Mouse (Mus musculus) spleen, adult 2 months (tissue): Measurements from ENCODE around the gene Coro1c.
A peak's percentile ranks its signal among the peaks of the same experiment; 100 is the strongest.

Experiments used
- CTCF ChIP-seq: fragments of 200-500 bp; IDR thresholded peaks from 2 replicates; pipeline ENCODE4 v1.5.1; 2011; ENCODE audit warnings: mild to moderate bottlenecking, inconsistent platforms; ENCODE audit not compliant: insufficient read depth, insufficient read length, insufficient replicate concordance; ENCODE audit errors: extremely low read depth
- POLR2A ChIP-seq: fragments of 200-500 bp; IDR thresholded peaks from 2 replicates; pipeline ENCODE4 v1.6.1; 2011; ENCODE audit warnings: low read depth, low read length, inconsistent platforms

DNA sequence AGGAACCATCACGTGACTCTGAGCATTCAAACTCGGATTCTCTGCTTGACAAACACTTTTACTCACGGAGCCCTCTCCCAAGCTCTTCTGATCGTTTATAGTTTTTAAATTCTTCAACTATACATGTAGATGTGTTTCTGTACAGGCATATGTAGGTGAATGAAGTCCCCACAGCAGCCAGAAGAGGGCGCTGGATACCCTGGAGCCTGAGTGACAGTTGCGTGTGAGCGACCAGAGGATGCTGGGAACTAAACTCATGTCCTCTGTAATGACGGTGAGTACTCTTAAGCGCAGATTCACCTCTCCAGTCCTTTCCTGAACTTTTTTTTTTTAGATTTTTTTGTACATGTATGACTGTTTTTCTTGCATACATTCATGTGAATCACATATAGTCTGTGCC lies 95.0 kb downstream of the Coro1c start:
- TF ChIP-seq POLR2A (no peak), CTCF (peak; percentile 32; the same call in 1 of the 2 replicates)
